Mouse (Mus musculus) skeletal muscle tissue, adult 2 months (tissue): ENCODE results near the gene Ptprf.

Experiments
- DNase-seq: peaks from one replicate; pipeline ENCODE4 v3.0.0-alpha.2; 2012; ENCODE audit warnings: low read depth, low spot score

Ptprf gene

GRCm38 (mm10) chr4:118286202-118286601 lies 5.0 kb downstream of the Ptprf start:
- no peak for DNase-seq

GRCm38 (mm10) chr4:118282182-118282562 lies 9.0 kb downstream of the Ptprf start:
- no peak for DNase-seq

DNA sequence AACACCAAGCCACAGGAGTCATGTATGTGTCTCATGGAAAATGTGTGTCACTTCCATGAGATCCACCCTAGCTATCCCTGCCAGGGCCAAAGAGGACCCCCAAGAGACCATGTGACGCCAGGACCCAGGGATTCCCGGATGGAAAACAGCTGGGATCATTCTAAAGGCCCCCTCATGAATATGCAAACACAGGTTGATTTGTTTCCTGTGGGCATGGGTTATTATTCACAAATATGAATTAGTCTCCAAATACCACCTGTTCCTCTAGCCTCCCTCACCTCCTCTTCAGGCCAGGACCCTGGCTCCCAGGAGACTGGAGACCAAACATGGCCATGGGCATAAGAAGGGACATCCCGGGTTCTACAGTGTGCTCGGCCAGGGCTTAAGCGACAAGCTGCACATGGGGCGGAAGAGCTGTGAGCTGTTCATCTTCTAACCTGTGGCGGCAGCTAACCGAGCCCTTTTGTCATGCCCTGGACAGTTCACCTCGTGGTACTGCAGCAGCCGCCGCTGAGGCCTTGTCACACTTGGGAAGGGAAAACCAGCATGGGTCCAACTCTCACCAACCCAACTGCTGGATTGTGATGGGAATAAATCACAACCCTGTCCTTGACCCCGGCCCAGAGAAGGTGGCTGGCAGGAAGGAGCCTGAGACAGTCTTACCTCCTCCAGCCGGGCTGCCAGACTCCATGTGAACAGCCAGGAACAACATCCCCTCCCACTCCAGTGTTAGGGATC lies 9.6 kb downstream of the Ptprf start:
- no peak for DNase-seq

- no peak for DNase-seq
These were observed 10.7 kb downstream of the Ptprf start for GRCm38 (mm10) chr4:118280506-118280905.

DNA sequence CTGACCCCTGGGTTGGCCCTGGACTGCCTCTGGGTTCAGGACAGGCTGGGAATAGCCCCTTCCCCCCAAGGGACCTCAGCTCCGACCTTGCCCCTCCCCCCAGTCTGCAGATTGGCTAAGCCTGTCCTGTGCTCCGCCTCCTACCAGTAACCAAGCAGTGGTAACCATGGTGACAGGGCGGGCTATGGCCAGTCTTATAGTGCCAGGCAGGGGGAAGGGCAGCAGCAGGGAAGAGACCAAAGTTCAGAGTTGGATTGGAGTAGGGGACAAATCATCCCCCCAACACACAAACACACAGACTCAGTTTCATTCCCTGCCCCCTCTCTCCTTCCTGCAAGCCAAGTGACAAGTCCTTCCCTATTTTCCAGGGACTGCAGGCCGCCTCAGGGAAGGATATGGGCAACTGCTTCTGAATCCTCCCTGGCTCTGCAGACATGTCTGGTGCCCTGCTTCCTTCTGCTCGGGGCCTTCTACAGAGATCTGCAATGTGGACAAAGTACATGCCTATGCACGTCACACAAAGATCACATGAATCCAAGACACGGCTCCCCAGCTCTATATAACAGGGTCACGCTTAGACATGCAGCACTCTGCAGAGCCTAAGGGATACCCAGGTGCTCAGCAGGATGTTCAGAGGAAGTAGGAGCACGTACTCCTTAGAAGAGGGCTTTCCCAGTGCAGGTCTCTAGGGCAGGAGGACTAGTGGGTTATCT lies 14.5 kb downstream of the Ptprf start:
- no peak for DNase-seq

DNA sequence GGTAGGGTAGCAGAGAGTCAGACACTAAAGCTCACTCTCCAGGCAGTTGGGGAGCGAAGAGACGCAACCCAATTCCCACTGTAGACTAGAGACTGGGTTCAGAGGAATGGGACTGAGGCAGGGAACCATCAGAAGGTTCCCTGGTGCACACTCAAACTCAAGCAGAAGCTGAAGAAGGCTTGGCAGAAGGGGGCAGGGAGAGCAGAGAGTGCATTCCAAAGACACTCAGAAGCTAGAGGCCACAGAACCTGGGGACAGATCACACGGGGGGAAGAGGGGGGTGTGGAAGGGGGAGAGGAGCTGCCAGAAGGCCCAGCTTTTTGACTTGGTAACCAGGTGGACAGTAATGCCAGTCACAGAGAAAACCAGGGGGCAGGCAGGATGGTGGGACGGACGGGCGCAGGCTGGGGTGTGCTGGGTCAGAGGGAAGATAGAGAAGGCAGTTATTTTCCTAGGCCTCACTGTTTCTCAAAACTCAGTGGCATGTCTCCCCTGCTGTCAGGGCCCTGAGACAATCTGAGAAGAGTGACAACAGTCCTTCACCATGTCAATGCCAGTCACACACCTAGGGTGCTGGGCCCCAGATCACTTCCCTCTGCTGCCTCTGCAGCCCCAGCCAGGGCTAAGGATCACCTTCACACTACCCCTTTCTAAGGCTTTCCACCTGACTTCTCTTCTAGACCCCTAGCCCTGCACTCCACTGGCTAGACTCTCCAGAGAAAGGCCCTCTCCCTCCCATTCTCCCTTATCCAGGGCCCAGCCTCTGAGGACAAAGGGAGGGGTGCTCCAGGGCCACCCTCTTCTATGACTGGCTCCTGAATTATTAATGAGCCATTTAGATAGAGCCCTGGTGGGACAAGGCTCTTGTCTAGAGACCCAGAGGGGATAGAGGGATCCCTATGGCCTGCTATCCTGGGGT lies 15.3 kb downstream of the Ptprf start:
- DNase-seq, result no peak

GRCm38 (mm10) chr4:118274521-118274920 lies 16.7 kb downstream of the Ptprf start:
- DNase-seq, result no peak

GRCm38 (mm10) chr4:118273998-118274397 lies 17.2 kb downstream of the Ptprf start:
- DNase-seq, result no peak

DNA sequence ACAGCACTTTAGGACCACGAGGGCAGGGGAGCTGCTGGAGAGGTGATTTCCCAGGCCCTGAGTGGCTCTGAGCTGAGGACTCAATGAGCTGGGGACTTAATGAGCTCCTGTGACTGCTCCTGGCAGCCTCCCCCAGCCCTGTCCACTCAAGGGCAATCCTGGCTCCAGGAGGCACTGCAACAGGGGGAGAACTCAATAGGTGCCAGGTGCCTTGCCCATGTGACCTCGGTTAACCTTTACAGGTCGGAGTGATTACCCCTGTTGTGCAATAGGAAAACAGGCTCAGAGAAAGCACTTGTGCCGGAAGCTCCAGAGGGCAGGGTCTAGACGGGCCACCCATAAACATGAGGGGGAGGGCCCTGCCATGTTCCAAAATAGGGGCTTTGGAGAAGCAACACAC lies 17.7 kb downstream of the Ptprf start:
- DNase-seq, result peak; percentile 52

GRCm38 (mm10) chr4:118272871-118273270 lies 18.3 kb downstream of the Ptprf start:
- DNase-seq, result no peak

GRCm38 (mm10) chr4:118272258-118272657 lies 18.9 kb downstream of the Ptprf start:
- no peak for DNase-seq

DNA sequence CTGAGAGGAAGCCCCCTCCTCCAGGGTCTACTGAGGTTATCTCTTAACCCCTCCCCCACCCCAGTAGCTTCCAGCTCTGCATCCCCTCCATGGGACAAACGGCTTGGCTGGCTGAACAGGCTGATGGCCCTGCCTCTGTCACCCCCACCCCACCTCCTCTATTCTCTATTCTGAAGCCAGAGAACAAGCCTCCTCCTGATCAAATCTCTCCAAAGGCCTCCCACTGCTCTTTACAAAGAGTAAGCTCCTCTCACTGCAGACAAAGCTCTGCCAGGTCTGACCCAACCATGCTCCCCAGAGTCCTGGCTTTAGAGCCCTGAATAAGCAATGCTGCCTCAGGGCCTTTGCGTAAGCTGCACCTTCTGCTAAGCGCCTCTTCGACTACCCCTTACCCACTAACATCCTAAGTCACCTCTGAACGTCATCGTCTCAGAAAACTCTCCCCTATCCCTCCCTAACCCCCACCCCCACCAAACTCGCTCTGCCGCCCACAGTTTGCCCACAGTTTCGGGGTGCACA lies 19.6 kb downstream of the Ptprf start:
- DNase-seq, result no peak

DNA sequence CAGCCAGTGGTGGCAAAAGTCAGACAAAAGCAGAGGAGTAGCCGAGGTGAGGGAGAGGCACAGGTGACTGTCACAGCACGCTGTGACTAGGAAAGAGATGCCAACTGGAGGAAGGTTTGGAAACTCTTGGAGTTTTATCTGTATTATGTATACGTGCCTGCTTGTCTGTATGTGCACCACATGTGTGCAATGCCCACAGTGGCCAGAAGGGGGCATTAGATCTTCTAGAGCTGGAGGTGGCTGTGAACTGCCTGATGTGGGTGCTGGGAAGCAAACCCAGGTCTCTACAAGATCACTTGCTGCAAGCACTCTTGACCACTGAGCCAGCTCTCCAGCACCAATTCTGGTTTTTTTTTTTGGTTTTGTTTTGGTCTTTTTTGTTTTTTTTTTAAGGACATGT lies 20.5 kb downstream of the Ptprf start:
- no peak for DNase-seq

DNA sequence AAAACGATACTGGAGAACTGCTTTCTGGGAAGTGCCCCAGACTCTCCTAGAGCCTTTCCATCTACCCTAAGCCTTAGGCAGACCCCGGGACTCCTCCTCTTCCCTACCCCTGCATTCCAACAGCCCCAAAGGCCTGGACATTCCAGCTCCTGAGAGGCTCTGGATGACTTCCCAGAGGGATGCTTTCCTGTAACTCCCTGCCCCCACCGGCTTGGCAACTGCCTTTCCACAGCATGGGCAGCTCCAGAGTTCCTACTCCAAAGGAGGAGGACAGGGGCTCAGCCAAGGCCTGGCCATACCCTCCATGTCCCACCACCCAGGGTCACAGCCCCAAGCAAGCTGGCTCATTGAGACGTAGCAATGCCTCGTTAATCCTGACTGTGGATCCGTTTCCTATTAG lies 21.2 kb downstream of the Ptprf start:
- DNase-seq, result no peak

DNA sequence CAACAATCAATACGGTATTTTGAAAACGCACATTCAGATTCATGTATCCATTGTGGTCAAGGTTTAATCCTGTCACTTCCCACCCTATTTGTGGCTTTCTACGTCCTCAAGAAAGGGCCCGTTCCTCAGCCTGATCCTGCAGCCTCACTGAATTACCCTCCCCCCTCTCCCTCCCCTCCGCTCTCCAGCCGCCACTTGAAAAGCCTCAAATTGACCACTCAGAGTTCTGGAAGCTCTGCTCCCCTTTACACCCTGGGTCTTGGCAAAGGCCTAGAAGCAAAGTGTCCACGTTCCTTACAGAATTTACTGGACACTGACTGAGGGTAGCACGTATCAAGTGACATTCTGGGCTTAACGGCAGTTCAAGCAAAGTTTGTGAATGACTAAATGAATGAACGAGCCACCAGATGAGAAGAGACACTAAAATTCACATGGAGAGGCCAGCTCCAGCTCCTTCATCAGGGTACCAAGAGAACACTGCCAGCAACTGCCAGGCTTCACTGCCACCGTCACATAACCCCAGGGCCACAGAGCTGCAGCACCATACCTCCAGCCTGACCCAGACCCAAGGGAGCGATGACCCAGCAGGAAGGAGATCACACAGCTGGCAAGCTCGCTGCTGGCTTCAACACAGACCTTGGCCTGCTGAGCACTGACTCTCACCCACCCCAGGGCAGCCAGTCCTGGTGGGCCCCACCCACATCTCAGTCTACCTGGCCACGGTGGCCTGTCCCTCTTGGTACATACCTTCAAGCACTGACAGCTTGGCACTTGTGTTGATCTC lies 22.6 kb downstream of the Ptprf start:
- DNase-seq, result no peak

DNA sequence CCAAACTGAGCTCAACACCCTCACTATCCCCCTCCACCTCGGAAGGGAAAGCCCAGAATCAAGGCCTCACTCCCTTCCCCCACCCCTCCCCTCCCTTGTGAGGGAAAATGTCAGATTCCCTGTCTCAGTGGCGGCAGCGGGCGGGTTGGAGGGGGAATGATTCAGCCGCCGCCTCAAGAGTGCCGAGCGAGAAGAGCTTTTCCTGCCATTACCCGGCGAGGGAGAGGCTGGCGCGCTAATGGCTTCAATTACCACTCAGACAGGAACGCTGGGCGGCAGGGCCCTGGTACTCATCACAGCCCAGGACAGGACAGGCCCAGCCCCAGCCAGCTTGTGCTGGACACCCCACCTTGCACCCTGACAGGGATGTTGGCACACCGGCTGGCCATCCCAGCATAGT lies 25.6 kb downstream of the Ptprf start:
- no peak for DNase-seq

DNA sequence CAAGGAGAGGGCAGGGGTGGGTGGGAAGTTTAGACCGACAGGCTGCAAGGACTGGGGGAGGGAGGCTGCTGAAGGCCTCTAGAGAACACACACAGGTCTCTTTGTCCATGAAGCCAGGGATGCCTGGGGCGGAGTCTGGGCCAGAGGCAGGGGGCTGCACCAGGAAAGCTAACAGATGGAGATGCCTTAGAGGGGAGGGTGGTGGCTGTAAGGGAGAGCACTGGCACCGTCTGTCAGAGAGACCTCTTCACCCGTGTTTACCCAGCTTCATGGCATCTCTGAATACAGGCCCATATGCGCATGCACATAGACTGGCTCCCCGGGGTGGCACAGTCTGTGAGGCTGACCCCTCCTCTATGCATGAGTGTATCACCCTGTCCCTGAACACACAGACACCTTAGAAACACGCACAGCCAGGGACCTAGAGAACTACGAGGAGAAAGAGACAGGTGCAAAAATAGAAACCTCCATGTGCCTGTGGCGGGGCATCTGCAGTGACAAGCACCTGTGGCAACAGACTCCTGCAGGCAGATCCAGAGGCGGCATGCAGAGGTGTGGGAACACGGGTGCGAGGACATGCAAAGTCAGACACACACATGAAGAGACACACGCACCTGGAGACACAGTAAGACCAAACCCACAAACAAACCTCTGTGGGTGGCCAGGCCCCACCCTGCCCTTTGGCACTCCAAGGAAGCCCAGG lies 29.3 kb downstream of the Ptprf start:
- no peak for DNase-seq

DNA sequence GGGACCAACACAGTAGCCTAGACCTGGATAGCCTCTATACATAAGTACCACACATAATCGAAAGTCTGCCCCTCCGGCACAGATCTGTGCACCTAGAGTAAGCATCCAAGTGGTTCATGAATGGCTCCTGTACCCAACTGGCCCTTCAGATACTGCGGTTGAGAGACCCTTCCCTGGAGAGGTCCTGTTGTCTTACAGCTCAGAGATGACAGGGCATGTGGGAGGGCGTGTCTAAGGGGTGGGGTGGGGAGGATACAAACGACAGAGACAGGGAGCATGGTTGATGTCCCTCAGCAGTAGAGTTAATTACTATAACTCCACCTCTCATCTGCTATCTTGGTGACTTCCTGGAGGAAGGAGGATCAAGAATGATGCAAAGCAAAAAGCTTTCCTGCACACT lies 29.9 kb downstream of the Ptprf start:
- no peak for DNase-seq

DNA sequence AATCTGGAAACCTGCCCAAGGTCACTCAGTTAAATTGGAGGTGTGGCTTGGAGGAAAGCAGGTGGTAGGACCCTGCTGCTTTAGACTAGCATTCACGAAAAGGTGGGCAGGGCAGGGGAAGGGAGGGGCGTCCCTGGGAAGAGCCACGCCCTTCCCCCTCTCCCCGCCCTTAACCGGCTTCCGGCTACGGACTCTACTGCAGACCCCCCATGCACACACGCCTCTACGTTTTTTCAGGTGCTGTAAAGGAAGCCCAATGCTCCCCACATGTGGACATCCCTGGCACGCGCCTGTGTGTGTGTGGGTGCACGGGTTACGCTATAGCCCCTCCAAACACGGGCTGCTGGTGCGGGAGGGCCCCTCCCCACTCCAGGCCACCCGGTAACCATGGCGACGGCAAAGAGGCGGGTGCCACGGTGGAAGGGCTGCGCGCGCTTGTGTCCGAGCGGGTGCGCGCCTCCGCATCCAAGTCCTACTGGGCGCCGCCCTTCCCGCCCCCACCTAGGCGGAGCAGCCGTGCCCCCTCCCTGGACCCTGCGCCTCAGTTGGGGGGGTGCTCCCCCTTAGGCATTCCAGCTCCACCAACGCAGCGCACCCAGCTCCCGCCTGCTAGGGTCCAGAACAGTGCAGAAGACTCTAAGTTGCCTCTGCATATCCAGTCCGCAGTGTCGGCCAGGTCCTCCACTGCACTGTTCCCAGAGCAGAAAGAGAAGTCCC lies 30.5 kb downstream of the Ptprf start:
- DNase-seq, result no peak
